Mouse (Mus musculus) hindbrain, embryonic 12.5 days (tissue): ENCODE data around the gene C3. TPM values are rescaled to one million over a fixed set of nuclear protein-coding genes. Genes with fewer than 3 reads are reported as not detected.

Experiments used
- ATAC-seq: fragments of 200-750 bp; cut with Nextera tagmentation; 2 replicates; pipeline ENCODE4 v1.8.0; 2017; ENCODE audit warnings: moderate TSS enrichment; ENCODE audit not compliant: low FRiP score
- H3K27ac ChIP-seq: fragments of 300-500 bp; sonication (generic); 2 replicates; pipeline ENCODE4 v1.5.1; 2016; ENCODE audit warnings: mild to moderate bottlenecking
- H3K27me3 ChIP-seq: fragments of 300-500 bp; sonication (generic); 2 replicates; pipeline ENCODE4 v1.6.1; 2016; ENCODE audit warnings: mild to moderate bottlenecking
- H3K36me3 ChIP-seq: fragments of 300-500 bp; sonication (generic); 2 replicates; pipeline ENCODE4 v1.6.1; 2016; ENCODE audit warnings: mild to moderate bottlenecking
- H3K4me1 ChIP-seq: fragments of 300-500 bp; sonication (generic); 2 replicates; pipeline ENCODE4 v1.6.1; 2016
- H3K4me2 ChIP-seq: fragments of 300-500 bp; sonication (generic); replicated peaks from 2 replicates; pipeline ENCODE4 v1.6.1; 2016; ENCODE audit warnings: mild to moderate bottlenecking
- H3K4me3 ChIP-seq: fragments of 300-500 bp; sonication (generic); 2 replicates; pipeline ENCODE4 v1.5.1; 2016; ENCODE audit warnings: mild to moderate bottlenecking
- H3K9ac ChIP-seq: fragments of 300-500 bp; sonication (generic); 2 replicates; pipeline ENCODE4 v1.6.1; 2016; ENCODE audit warnings: mild to moderate bottlenecking, moderate library complexity
- H3K9me3 ChIP-seq: fragments of 300-500 bp; sonication (generic); replicated peaks from 2 replicates; pipeline ENCODE4 v1.6.1; 2016; ENCODE audit warnings: mild to moderate bottlenecking
- WGBS: fragments of 180-500 bp; shearing (Covaris S2); methylation state at CpG from one replicate; pipeline ENCODE4 v1.1.7; 2016; 5-methylcytosine and 5-hydroxymethylcytosine counted together
- polyA plus RNA-seq: library from polyadenylated mRNA; unstranded; fragments of >200 nt; fragmentation: Nextera tagmentation; extraction: Ambion mirVana; gene quantifications from 2 replicates; pipeline ENCODE4 v1.2.1, GENCODE M21; 2016

The C3 gene
- 0.76 and 1.2 TPM in 2 replicates for polyA plus RNA-seq

DNA sequence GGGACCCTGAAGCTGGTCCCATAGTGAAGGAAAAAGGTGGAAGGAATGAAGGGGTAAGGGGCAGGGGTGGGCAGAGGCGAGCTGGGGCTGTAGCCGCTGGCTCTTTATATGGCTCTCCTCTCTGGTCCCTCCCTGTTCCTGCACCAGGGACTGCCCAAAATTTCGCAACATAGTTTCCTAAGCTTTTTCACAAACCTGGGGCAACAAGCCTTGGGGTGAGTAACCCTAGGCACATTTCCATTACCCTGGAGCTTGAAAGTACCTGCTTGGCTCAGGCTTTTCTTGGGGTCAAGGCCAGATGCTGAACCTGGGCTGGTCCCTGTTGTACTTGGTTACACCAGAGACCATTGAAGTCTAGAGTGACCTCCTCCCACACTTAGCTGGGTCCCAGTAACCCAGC is at the start of gene C3:
TSS of gene C3 (minus strand) at position 123 of the 400 bp plus-strand sequence.
- Histone ChIP-seq H3K4me3 (no peak within 1 kb of the TSS), H3K4me1 (no peaks in the 10 kb centered on the region), H3K4me2 (no peak within 1 kb of the TSS), H3K9me3 (no peaks in the 10 kb centered on the region), H3K9ac (no peak within 1 kb of the TSS), H3K27ac (no peak within 1 kb of the TSS), H3K36me3 (no peaks in the 10 kb centered on the region), H3K27me3 (peaks cover 3% of the 10 kb centered on the region; the same call in 1 of the 2 replicates)
- WGBS, result 86% methylated on average over 3 of the region's 3 CpGs
- no peak for ATAC-seq

- Histone ChIP-seq H3K27ac (no peak overlapping the region), H3K36me3 (no peaks in the 10 kb centered on the region), H3K4me3 (peak overlapping the region; percentile 38), H3K9ac (peak overlapping the region; percentile 32; the same call in 1 of the 2 replicates), H3K27me3 (peaks cover 61% of the 10 kb centered on the region), H3K4me2 (peak overlapping the region; percentile 61), H3K4me1 (peaks cover 12% of the 10 kb centered on the region), H3K9me3 (no peaks in the 10 kb centered on the region)
- WGBS, result under 1% methylated on average over 20 of the region's 20 CpGs
- ATAC-seq, result peak; percentile 78
These were observed 48.7 kb upstream of the C3 start for GRCm38 (mm10) chr17:57276634-57277121.

DNA sequence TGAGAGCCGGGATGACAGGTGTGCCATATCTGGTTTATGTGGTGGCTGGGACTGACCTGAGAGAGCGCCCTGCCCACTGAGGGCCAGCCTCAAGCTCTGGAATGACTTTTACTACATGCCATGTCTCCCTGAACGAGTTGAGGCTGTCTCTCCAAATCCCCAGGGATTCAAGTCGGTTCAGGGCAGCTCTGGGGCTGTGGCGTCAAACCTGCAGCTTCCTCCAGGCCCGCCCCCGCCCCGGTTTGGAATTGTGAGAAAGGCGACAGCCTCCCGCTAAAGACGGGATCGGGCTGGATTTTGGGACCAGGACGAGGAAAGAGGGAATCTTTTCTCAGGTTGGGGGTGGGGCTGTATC is 48.0 kb upstream of the C3 start:
- no peak overlapping the region for H3K9ac ChIP-seq
- H3K27me3 ChIP-seq, result peaks cover 68% of the 10 kb centered on the region
- H3K4me2 ChIP-seq, result peak overlapping the region; percentile 61

DNA sequence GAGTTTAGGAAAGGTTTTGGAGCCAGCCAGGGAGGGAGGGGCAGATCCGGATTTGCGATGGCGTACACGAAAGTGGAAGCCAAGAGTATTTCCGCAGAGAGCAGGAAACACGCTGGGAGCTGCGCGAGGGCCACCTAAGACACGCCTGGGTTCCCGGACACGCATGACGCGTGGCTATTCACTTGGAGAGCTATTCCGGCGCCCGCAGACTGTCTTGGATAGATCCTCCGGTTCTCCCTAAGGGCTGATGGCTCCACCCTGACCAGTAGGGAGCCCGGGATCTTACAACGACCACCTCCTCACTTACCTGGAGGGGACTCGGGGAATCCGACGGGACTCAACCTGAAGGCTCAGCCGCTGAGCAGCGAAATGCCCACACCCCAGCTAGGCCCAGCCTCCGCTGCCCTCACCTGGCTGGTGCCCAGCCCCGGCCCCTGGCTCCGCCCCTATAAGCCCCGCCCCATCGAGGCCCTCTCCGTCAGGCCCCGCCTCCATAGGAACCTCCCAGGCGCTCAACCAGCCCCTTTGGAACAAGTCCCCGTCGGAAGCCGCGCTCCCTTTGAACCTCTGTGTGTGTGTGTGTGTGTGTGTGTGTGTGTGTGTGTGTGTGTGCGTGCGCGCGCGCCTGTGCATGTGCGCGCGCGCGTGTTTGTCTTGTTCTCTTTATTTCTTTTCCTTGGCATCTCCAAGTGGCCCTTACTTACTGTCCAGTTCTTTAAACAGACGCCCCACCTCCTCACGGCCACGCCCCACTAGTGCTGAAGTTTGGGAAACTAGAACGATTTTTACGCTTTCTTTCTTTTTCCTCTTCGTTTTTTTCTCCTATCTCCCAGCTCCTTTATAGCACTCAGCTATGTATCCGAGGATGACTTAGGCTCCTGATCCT is 47.4 kb upstream of the C3 start:
- no peak overlapping the region for H3K27ac ChIP-seq
- no peaks in the 10 kb centered on the region for H3K9me3 ChIP-seq
- ATAC-seq, result peak; percentile 64
- H3K36me3 ChIP-seq, result no peaks in the 10 kb centered on the region
- H3K4me2 ChIP-seq, result peak overlapping the region; percentile 61
- WGBS, result 1% methylated on average over 50 of the region's 53 CpGs
- H3K27me3 ChIP-seq, result peaks cover 69% of the 10 kb centered on the region
- H3K4me3 ChIP-seq, result peak overlapping the region; percentile 38
- peaks cover 12% of the 10 kb centered on the region for H3K4me1 ChIP-seq
- H3K9ac ChIP-seq, result 0 out of 2 replicates have a peak overlapping the region, but pooled peaks have one; percentile 18

More for the DNA sequence above, 48.0 kb upstream of the C3 start:
- Histone ChIP-seq H3K4me3 (peak overlapping the region; percentile 38), H3K27ac (no peak overlapping the region), H3K4me1 (peaks cover 12% of the 10 kb centered on the region), H3K9me3 (no peaks in the 10 kb centered on the region), H3K36me3 (no peaks in the 10 kb centered on the region)
- ATAC-seq, result peak; percentile 20
- 3% methylated on average over 13 of the region's 13 CpGs for WGBS

- peak overlapping the region; percentile 61 for H3K4me2 ChIP-seq
- H3K9ac ChIP-seq, result no peak overlapping the region
- H3K27ac ChIP-seq, result no peak overlapping the region
- H3K4me3 ChIP-seq, result peak overlapping the region; percentile 38
- ATAC-seq, result no peak
- H3K4me1 ChIP-seq, result peaks cover 12% of the 10 kb centered on the region
- 8% methylated on average over 15 of the region's 15 CpGs for WGBS
- no peaks in the 10 kb centered on the region for H3K9me3 ChIP-seq
- H3K36me3 ChIP-seq, result no peaks in the 10 kb centered on the region
- peaks cover 66% of the 10 kb centered on the region for H3K27me3 ChIP-seq
These were observed 46.8 kb upstream of the C3 start for GRCm38 (mm10) chr17:57274686-57275085.

DNA sequence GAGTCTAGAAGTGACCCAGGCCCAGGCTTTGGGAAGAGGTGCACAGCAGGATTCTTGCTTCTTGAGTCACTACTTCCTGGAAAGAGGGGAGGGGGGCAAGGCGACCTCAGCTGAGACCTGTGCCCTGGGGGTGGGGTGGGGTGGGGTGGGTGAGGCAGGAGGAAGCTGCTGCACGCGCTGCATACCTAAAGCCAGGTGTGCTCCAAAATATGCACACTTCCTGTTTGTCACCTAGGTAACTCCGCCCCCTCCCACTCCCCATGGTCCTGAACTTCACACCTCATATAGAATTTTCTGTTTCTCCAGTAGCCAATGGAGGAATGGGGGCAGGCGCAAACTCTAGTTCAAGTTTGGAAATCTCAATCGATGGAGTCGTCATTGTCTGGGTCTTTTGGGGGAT is 45.9 kb upstream of the C3 start:
- Histone ChIP-seq H3K36me3 (no peaks in the 10 kb centered on the region), H3K27ac (no peak overlapping the region), H3K9me3 (no peaks in the 10 kb centered on the region), H3K4me2 (no peak overlapping the region), H3K4me1 (peaks cover 12% of the 10 kb centered on the region), H3K9ac (no peak overlapping the region), H3K4me3 (no peak overlapping the region), H3K27me3 (peaks cover 58% of the 10 kb centered on the region)
- no peak for ATAC-seq
- WGBS, result 35% methylated on average over 7 of the region's 7 CpGs

GRCm38 (mm10) chr17:57271301-57271700 is 43.4 kb upstream of the C3 start:
- no peak overlapping the region for H3K27ac ChIP-seq
- peaks cover 12% of the 10 kb centered on the region for H3K4me1 ChIP-seq
- H3K9me3 ChIP-seq, result no peaks in the 10 kb centered on the region
- H3K9ac ChIP-seq, result no peak overlapping the region
- peaks cover 50% of the 10 kb centered on the region for H3K27me3 ChIP-seq
- 64% methylated on average over 9 of the region's 9 CpGs for WGBS
- no peak for ATAC-seq
- H3K4me3 ChIP-seq, result no peak overlapping the region
- H3K36me3 ChIP-seq, result no peaks in the 10 kb centered on the region
- no peak overlapping the region for H3K4me2 ChIP-seq

- Histone ChIP-seq H3K27me3 (peaks cover 16% of the 10 kb centered on the region), H3K4me2 (no peak overlapping the region), H3K4me3 (no peak overlapping the region), H3K4me1 (no peaks in the 10 kb centered on the region), H3K36me3 (peaks cover 8% of the 10 kb centered on the region), H3K9ac (no peak overlapping the region), H3K27ac (no peak overlapping the region), H3K9me3 (no peaks in the 10 kb centered on the region)
- ATAC-seq, result no peak
- 86% methylated on average over 6 of the region's 6 CpGs for WGBS
These were observed 39.7 kb upstream of the C3 start for GRCm38 (mm10) chr17:57267556-57268126.

- 30% methylated on average over 21 of the region's 22 CpGs for WGBS
- ATAC-seq, result no peak; the same call in 1 of the 2 replicates
These were observed 37.3 kb upstream of the C3 start for GRCm38 (mm10) chr17:57264972-57265945.

DNA sequence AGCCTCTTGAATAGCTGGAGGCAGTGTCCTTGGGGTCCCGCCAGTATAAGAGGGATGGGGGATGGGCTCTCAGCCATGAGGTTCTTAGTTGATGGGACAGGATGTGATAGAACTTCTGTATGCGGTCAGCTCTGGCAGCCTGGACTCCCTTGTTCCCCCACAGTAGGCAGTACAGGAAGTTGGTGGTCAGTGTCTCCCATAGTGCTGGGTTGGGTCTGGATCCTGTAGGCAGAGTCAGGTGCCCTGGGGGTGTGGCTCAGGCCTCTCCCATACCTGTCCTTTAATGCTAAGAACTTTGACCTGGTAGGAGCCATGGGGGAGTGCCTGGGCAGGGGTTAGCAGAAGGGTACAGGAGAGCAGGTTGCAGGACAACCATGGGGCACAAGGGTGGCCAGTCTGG is 36.2 kb upstream of the C3 start:
- Histone ChIP-seq H3K27me3 (no peaks in the 10 kb centered on the region), H3K4me1 (no peaks in the 10 kb centered on the region), H3K9ac (no peak overlapping the region), H3K36me3 (peaks cover 35% of the 10 kb centered on the region), H3K4me3 (no peak overlapping the region), H3K4me2 (no peak overlapping the region), H3K27ac (no peak overlapping the region), H3K9me3 (no peaks in the 10 kb centered on the region)
- 78% methylated on average over 2 of the region's 2 CpGs for WGBS
- ATAC-seq, result no peak

More at GRCm38 (mm10) chr17:57264972-57265945, 37.3 kb upstream of the C3 start:
- Histone ChIP-seq H3K4me3 (no peak overlapping the region), H3K27ac (no peak overlapping the region), H3K27me3 (no peaks in the 10 kb centered on the region), H3K36me3 (peaks cover 29% of the 10 kb centered on the region), H3K4me1 (no peaks in the 10 kb centered on the region), H3K4me2 (no peak overlapping the region; the same call in 1 of the 2 replicates), H3K9me3 (no peaks in the 10 kb centered on the region), H3K9ac (no peak overlapping the region)

- no peaks in the 10 kb centered on the region for H3K9me3 ChIP-seq
- H3K4me2 ChIP-seq, result no peak overlapping the region
- H3K4me3 ChIP-seq, result no peak overlapping the region
- H3K36me3 ChIP-seq, result peaks cover 40% of the 10 kb centered on the region
- no peak overlapping the region for H3K9ac ChIP-seq
- H3K27me3 ChIP-seq, result no peaks in the 10 kb centered on the region
- H3K27ac ChIP-seq, result no peak overlapping the region
- no peak for ATAC-seq
- H3K4me1 ChIP-seq, result no peaks in the 10 kb centered on the region
- WGBS, result 91% methylated on average over 17 of the region's 17 CpGs
These were observed 35.1 kb upstream of the C3 start for GRCm38 (mm10) chr17:57262901-57263550.
